Mouse (Mus musculus): ENCODE measurements around the gene Mxi1.
A peak's percentile ranks its signal among the peaks of the same experiment; 100 is the strongest.

The Mxi1 gene

GRCm38 (mm10) chr19:53310348-53310747 lies at the start of gene Mxi1:
Gene Mxi1 (plus strand): TSS chr19:53310518.
- DNase-seq (ENCODE audit: low spot score): peak; percentile 25

GRCm38 (mm10) chr19:53260828-53261227 lies 49.5 kb upstream of the Mxi1 start:
- no peak for DNase-seq (ENCODE audit: low spot score)

GRCm38 (mm10) chr19:53262061-53262460 lies 48.3 kb upstream of the Mxi1 start:
- no peak for DNase-seq (ENCODE audit: low spot score)

GRCm38 (mm10) chr19:53263859-53264733 lies 46.2 kb upstream of the Mxi1 start:
- peak; percentile 78 for DNase-seq (ENCODE audit: low spot score)

GRCm38 (mm10) chr19:53264821-53265727 lies 45.2 kb upstream of the Mxi1 start:
- no peak for DNase-seq (ENCODE audit: low spot score)

- DNase-seq (ENCODE audit: low spot score): no peak
Measured at GRCm38 (mm10) chr19:53267305-53267704, 43.0 kb upstream of the Mxi1 start.

GRCm38 (mm10) chr19:53273055-53273722 lies 37.1 kb upstream of the Mxi1 start:
- peak; percentile 34 for DNase-seq (ENCODE audit: low spot score)

GRCm38 (mm10) chr19:53273781-53274428 lies 36.4 kb upstream of the Mxi1 start:
- no peak for DNase-seq (ENCODE audit: low spot score)

- DNase-seq (ENCODE audit: low spot score): no peak
Measured at GRCm38 (mm10) chr19:53275204-53275603, 35.1 kb upstream of the Mxi1 start.

- no peak for DNase-seq (ENCODE audit: low spot score)
Measured at GRCm38 (mm10) chr19:53276902-53277707, 33.2 kb upstream of the Mxi1 start.

GRCm38 (mm10) chr19:53278491-53279415 lies 31.6 kb upstream of the Mxi1 start:
- DNase-seq (ENCODE audit: low spot score): no peak

GRCm38 (mm10) chr19:53280254-53280653 lies 30.1 kb upstream of the Mxi1 start:
- DNase-seq (ENCODE audit: low spot score): no peak

- no peak for DNase-seq (ENCODE audit: low spot score)
Measured at GRCm38 (mm10) chr19:53282571-53282970, 27.7 kb upstream of the Mxi1 start.

GRCm38 (mm10) chr19:53283742-53284141 lies 26.6 kb upstream of the Mxi1 start:
- no peak for DNase-seq (ENCODE audit: low spot score)

- DNase-seq (ENCODE audit: low spot score): no peak
Measured at GRCm38 (mm10) chr19:53284268-53285208, 25.8 kb upstream of the Mxi1 start.

GRCm38 (mm10) chr19:53296331-53297254 lies 13.7 kb upstream of the Mxi1 start:
- DNase-seq (ENCODE audit: low spot score): no peak

GRCm38 (mm10) chr19:53299156-53299828 lies 11.0 kb upstream of the Mxi1 start:
- DNase-seq (ENCODE audit: low spot score): no peak

All from T-cell, adult 2 months (primary cell).